Mouse (Mus musculus) hematopoietic stem cell, adult 5-6 weeks (primary cell): ENCODE data around the gene Zscan22. TPM values are rescaled to one million over a fixed set of nuclear protein-coding genes. Genes with fewer than 3 reads are reported as not detected.

Experiments used
- total RNA-seq: library from RNA; stranded (forward); fragments of 172-1452, 232-1000 nt; gene quantifications from 2 replicates; pipeline ENCODE4 v1.2.3, GENCODE M21; 2017

Zscan22 gene
- total RNA-seq, 1 experiment from 2014 or later = 4.1 TPM

Other genes starting within 250 kb of the Zscan22 start
- not detected in 2 replicates for gene Vmn2r55, start 212.8 kb upstream of the Zscan22 start, total RNA-seq
- gene Vmn2r56, start 162.8 kb upstream of the Zscan22 start, total RNA-seq = not detected in 2 replicates
- gene Zscan18, start 94.2 kb upstream of the Zscan22 start, total RNA-seq = 8.2 and 8.9 TPM in 2 replicates
- 11.1 and 16.3 TPM in 2 replicates for gene Zfp329, start 79.0 kb upstream of the Zscan22 start, total RNA-seq
- 34.0 and 52.0 TPM in 2 replicates for gene Zfp110, start 63.1 kb upstream of the Zscan22 start, total RNA-seq
- gene Zfp128, start 16.6 kb upstream of the Zscan22 start, total RNA-seq = 5.3 and 6.4 TPM in 2 replicates
- 1,183 and 1,501 TPM in 2 replicates for gene Rps5, start 24.5 kb downstream of the Zscan22 start, total RNA-seq
- gene Rnf225, start 29.6 kb downstream of the Zscan22 start, total RNA-seq = 0.50 and 1.2 TPM in 2 replicates
- 6.9 and 10.6 TPM in 2 replicates for gene Zfp324, start 68.0 kb downstream of the Zscan22 start, total RNA-seq
- 3.7 and 6.4 TPM in 2 replicates for gene Zfp446, start 80.0 kb downstream of the Zscan22 start, total RNA-seq
- gene Slc27a5, start 100.4 kb downstream of the Zscan22 start, total RNA-seq = not detected in 2 replicates
- gene Trim28, start 101.3 kb downstream of the Zscan22 start, total RNA-seq = 478 and 595 TPM in 2 replicates
- 5.4 and 6.9 TPM in 2 replicates for gene Zbtb45, start 112.2 kb downstream of the Zscan22 start, total RNA-seq
- gene Chmp2a, start 137.0 kb downstream of the Zscan22 start, total RNA-seq = 165 and 183 TPM in 2 replicates
- 124 and 146 TPM in 2 replicates for gene Ube2m, start 140.5 kb downstream of the Zscan22 start, total RNA-seq
- 0.81 and 1.2 TPM in 2 replicates for gene Mzf1, start 156.9 kb downstream of the Zscan22 start, total RNA-seq
- not detected in 2 replicates for gene Vmn1r85, start 197.4 kb downstream of the Zscan22 start, total RNA-seq
- gene Vmn1r86, start 222.1 kb downstream of the Zscan22 start, total RNA-seq = not detected in 2 replicates
- gene Vmn1r87, start 242.3 kb downstream of the Zscan22 start, total RNA-seq = not detected in 2 replicates